Mouse (Mus musculus): ENCODE results near the gene Trpc3.

Trpc3 gene

DNA sequence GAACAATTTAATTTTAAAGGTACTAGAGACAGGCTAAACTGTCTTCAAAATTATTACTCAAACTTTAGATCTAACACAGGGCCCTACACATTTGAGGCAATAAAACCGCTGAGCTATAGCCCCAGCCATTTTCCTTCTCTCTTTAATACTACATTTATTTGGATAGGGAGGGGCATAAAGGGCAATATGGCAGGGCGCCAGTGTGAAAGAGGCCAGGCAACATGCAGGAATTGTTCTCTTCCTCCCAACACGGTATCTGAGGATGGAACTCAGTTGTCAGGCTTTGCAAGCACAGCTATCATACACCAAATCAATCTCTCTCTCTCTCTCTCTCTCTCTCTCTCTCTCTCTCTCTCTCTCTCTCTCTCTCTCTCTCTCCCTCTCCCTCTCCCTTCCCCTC lies 91.2 kb downstream of the Trpc3 start:
- DNase-seq = no peak

DNA sequence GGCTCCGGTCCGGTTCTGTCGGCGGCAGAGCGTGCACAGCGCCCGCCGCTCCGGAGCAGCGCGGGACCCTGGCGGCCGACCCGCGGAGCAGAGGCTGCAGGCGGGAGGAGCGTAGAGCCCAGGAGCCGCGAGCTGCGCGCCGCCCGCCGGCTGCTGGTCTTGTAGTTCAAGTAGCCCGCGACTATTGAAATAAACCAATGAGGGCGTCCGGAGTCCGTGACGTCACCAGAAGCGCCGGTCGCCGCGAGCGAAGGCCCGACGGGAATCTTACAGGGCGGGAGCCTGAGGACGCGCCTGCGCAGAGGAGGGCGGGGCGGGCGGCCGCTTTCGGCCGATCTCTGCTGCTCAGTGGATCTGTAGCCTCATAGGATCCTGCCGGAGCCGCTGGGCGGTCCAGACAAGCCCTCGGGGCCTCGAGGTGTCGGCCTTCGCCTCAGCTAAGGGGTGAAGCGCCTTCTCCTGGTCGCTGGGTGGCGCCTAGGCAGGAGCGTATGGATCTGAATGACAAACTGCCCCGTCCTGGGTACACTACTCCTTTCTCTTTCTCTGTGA lies 118.1 kb downstream of the Trpc3 start, which contains the start of gene Ccna2:
Gene Ccna2 (minus strand): TSS at position 324 of the 552 bp plus-strand sequence.
- DNase-seq = peak; percentile 99

GRCm38 (mm10) chr3:36571361-36571826 lies 118.6 kb downstream of the Trpc3 start:
- no peak for DNase-seq

Measured in retina, postnatal 1 day (tissue).